Mouse (Mus musculus): ENCODE data around the gene Ovol3. TPM values are rescaled to one million over a fixed set of nuclear protein-coding genes. Genes with fewer than 3 reads are reported as not detected.
A peak's percentile ranks its signal among the peaks of the same experiment; 100 is the strongest.
"Not testable (repeated sequence)": the region's sequence is repeated elsewhere in the genome, so short reads cannot be mapped to it uniquely, and the experiment has no call there.

Gene Ovol3
- polyA plus RNA-seq, 1 experiment from 2014 or later: not detected

DNA sequence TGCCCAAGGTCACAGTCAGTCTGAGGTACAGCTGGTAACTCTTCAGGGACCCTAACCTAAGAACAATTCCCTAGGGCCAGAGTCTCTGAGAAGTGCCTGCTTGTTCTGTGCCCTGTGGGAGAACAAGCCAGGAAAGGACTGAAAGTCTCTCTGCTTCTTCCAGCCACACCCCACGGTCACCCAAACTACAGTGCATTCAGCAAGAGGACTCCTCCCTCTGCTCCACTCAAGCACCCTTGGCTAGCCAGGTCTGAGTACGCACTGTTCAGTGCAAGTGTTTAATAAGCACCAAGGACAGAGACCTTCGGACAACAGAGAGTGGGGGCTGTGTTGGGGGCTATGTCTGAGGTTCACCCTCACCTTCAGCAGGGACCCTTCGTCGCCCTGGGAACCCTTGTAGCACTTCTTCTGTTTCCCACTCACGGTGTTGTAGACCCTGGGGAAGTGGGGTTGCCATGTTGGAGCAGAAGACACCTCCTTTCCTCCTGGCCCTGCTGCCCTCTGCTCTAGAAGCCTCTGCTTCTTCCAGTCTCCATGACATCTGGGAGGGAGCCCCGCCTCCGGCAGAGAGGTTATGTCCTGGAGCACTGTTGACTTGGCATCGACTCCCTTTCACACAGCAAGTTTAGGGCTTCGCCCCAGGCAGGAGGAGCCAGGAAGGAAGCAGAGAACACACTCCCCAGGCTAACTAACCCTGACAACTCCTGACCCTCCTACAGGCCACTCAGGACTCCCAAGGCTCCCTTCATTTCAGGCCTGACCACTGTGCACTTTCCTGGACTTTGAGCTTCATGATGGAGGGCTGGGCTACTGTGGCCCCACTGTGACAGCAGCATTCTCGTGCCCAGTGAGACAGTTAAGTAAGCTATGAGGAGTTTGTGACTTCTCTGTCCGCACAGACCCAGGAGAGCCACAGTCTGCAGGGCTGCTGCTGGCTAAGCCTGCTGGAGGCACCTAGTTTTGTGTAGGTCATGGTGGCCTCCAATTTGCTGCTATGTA, 16.7 kb upstream of the Ovol3 start:
- Histone ChIP-seq H3K27ac (ENCODE audit: low read depth) (no peak overlapping the region), H3K4me1 (ENCODE audit: insufficient read depth) (peaks cover 7% of the 10 kb centered on the region; the same call in 1 of the 2 replicates), H3K4me3 (ENCODE audit: low read depth, low read length) (no peak overlapping the region), H3K36me3 (replicated peaks; ENCODE audit: insufficient read depth, low read length) (peaks cover 5% of the 10 kb centered on the region), H3K27me3 (ENCODE audit: insufficient read depth, low read length) (no peaks in the 10 kb centered on the region), H3K9me3 (ENCODE audit: low read length) (no peaks in the 10 kb centered on the region), H3K4me2 (ENCODE audit: low read depth, low read length) (no peak overlapping the region), H3K9ac (replicated peaks) (no peak overlapping the region)
- DNase-seq (no peak), ATAC-seq (peak; percentile 29; the same call in 1 of the 2 replicates)
- TF ChIP-seq EP300 (IDR thresholded peaks at IDR 0.05; ENCODE audit: low read depth): no peak
- no peak for TF ChIP-seq CTCF (IDR thresholded peaks at IDR 0.05; ENCODE audit: low read depth)
- 71% methylated on average over 12 of the region's 12 CpGs for WGBS (ENCODE audit: insufficient replicate concordance)

DNA sequence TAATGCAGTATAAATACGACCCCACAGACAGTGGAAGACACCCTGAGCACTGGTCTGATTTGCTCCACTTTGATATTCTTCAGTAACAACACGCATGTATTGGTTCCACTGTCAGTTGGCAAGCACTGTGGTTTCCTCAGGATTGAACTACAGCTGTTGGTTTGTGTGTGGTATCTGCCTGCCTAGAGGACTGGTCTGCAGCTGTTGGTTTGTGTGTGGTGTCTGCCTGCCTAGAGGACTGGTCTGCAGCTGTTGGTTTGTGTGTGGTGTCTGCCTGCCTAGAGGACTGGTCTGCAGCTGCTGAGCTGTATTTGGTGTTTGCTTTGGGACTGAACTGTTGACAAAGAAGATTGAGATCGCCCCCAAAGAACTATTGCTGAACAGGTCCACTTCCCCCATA, 1.8 kb upstream of the Ovol3 start:
- WGBS (ENCODE audit: insufficient replicate concordance): 70% methylated on average over 3 of the region's 3 CpGs
- not testable (repeated sequence) for H3K36me3 ChIP-seq (replicated peaks; ENCODE audit: insufficient read depth, low read length)

GRCm38 (mm10) chr7:30235091-30235490, 434 bp downstream of the Ovol3 start:
- ATAC-seq (no peak), DNase-seq (no peak)
- Histone ChIP-seq H3K4me1 (ENCODE audit: insufficient read depth) (peaks cover 8% of the 10 kb centered on the region; the same call in 1 of the 2 replicates), H3K4me3 (ENCODE audit: low read depth, low read length) (no peak overlapping the region), H3K27me3 (ENCODE audit: insufficient read depth, low read length) (no peaks in the 10 kb centered on the region), H3K36me3 (replicated peaks; ENCODE audit: insufficient read depth, low read length) (0 out of 2 replicates have a peak, but pooled peaks cover 3% of the 10 kb centered on the region), H3K4me2 (ENCODE audit: low read depth, low read length) (no peak overlapping the region), H3K9ac (replicated peaks) (no peak overlapping the region), H3K9me3 (ENCODE audit: low read length) (no peaks in the 10 kb centered on the region), H3K27ac (ENCODE audit: low read depth) (no peak overlapping the region)
- no peak for TF ChIP-seq EP300 (IDR thresholded peaks at IDR 0.05; ENCODE audit: low read depth)
- no peak for TF ChIP-seq CTCF (IDR thresholded peaks at IDR 0.05; ENCODE audit: low read depth)
- 85% methylated on average over 8 of the region's 8 CpGs for WGBS (ENCODE audit: insufficient replicate concordance)

More for the DNA sequence above, 1.8 kb upstream of the Ovol3 start:
- H3K4me1 ChIP-seq (ENCODE audit: insufficient read depth); H3K9me3 ChIP-seq (ENCODE audit: low read length); H3K9ac ChIP-seq (replicated peaks); H3K4me3 ChIP-seq (ENCODE audit: low read depth, low read length); DNase-seq; H3K4me2 ChIP-seq (ENCODE audit: low read depth, low read length); ATAC-seq; H3K27ac ChIP-seq (ENCODE audit: low read depth); H3K27me3 ChIP-seq (ENCODE audit: insufficient read depth, low read length): not testable (repeated sequence)

- 84% methylated on average over 15 of the region's 15 CpGs for WGBS (ENCODE audit: insufficient replicate concordance)
- Histone ChIP-seq H3K4me1 (ENCODE audit: insufficient read depth) (peaks cover 8% of the 10 kb centered on the region; the same call in 1 of the 2 replicates), H3K4me3 (ENCODE audit: low read depth, low read length) (no peak overlapping the region), H3K27me3 (ENCODE audit: insufficient read depth, low read length) (no peaks in the 10 kb centered on the region), H3K9me3 (ENCODE audit: low read length) (no peaks in the 10 kb centered on the region), H3K4me2 (ENCODE audit: low read depth, low read length) (no peak overlapping the region), H3K27ac (ENCODE audit: low read depth) (no peak overlapping the region), H3K9ac (replicated peaks) (no peak overlapping the region), H3K36me3 (replicated peaks; ENCODE audit: insufficient read depth, low read length) (0 out of 2 replicates have a peak, but pooled peaks cover 3% of the 10 kb centered on the region)
- no peak for ATAC-seq
- no peak for DNase-seq
- TF ChIP-seq CTCF (IDR thresholded peaks at IDR 0.05; ENCODE audit: low read depth): no peak
- TF ChIP-seq EP300 (IDR thresholded peaks at IDR 0.05; ENCODE audit: low read depth): no peak
These were observed 1.2 kb downstream of the Ovol3 start for GRCm38 (mm10) chr7:30234276-30234858.

- Histone ChIP-seq H3K27ac (ENCODE audit: low read depth) (no peak overlapping the region), H3K9me3 (ENCODE audit: low read length) (no peaks in the 10 kb centered on the region), H3K4me3 (ENCODE audit: low read depth, low read length) (no peak overlapping the region), H3K36me3 (replicated peaks; ENCODE audit: insufficient read depth, low read length) (0 out of 2 replicates have a peak, but pooled peaks cover 3% of the 10 kb centered on the region), H3K9ac (replicated peaks) (no peak overlapping the region), H3K27me3 (ENCODE audit: insufficient read depth, low read length) (no peaks in the 10 kb centered on the region), H3K4me1 (ENCODE audit: insufficient read depth) (peaks cover 8% of the 10 kb centered on the region; the same call in 1 of the 2 replicates), H3K4me2 (ENCODE audit: low read depth, low read length) (no peak overlapping the region)
- TF ChIP-seq CTCF (IDR thresholded peaks at IDR 0.05; ENCODE audit: low read depth): no peak
- no peak for TF ChIP-seq EP300 (IDR thresholded peaks at IDR 0.05; ENCODE audit: low read depth)
- DNase-seq: no peak
- ATAC-seq: no peak
- 87% methylated on average over 20 of the region's 20 CpGs for WGBS (ENCODE audit: insufficient replicate concordance)
These were observed 2.1 kb downstream of the Ovol3 start for GRCm38 (mm10) chr7:30233387-30233786.

DNA sequence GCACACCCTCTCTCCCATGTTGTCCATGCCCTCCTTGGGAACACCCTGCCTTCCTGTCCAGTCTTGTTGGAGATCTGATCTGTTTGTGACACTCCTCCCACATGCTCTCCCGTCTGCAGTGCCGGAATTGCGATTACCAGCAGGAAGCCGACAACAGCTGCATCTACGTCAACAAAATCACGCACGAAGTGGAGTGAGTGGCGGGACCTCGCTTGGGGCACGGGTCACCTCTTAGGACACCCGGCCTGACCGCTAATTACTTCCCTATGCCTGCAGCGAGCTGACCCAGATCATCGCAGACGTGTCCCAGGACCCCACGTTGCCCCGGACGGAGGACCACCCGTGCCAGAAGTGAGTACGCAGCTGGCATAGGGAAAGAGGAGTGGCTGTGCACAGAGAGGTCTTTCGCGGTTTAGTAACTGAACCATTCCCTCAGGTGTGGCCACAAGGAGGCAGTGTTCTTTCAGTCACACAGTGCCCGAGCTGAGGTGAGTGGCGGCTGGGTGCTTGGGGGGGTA, 2.8 kb downstream of the Ovol3 start:
- peak overlapping the region; percentile 88 for H3K4me2 ChIP-seq (ENCODE audit: low read depth, low read length)
- H3K9ac ChIP-seq (replicated peaks): peak overlapping the region; percentile 68
- TF ChIP-seq CTCF (IDR thresholded peaks at IDR 0.05; ENCODE audit: low read depth): peak; percentile 75
- no peak for TF ChIP-seq EP300 (IDR thresholded peaks at IDR 0.05; ENCODE audit: low read depth)

More for the DNA sequence above, 2.8 kb downstream of the Ovol3 start:
- DNase-seq: peak; percentile 76
- Histone ChIP-seq H3K4me1 (ENCODE audit: insufficient read depth) (peaks cover 8% of the 10 kb centered on the region; the same call in 1 of the 2 replicates), H3K4me3 (ENCODE audit: low read depth, low read length) (peak overlapping the region; percentile 63), H3K36me3 (replicated peaks; ENCODE audit: insufficient read depth, low read length) (0 out of 2 replicates have a peak, but pooled peaks cover 3% of the 10 kb centered on the region), H3K27ac (ENCODE audit: low read depth) (peak overlapping the region; percentile 93), H3K27me3 (ENCODE audit: insufficient read depth, low read length) (no peaks in the 10 kb centered on the region), H3K9me3 (ENCODE audit: low read length) (no peaks in the 10 kb centered on the region)
- peak; percentile 33 for ATAC-seq
- WGBS (ENCODE audit: insufficient replicate concordance): 8% methylated on average over 24 of the region's 24 CpGs

All from liver, postnatal 0 days (tissue).